Mouse (Mus musculus): ENCODE measurements at regions not wholly inside any gene's neighbourhood (a gene's known extent, or its start where the extent isn't known, plus 50 kb on each side); places are given as distances from the start of the nearest gene placed in this dataset.

GRCm38 (mm10) chr4:88940670-88941069, 60.7 kb upstream of the Ifne start:
- Histone ChIP-seq H3K4me3 (ENCODE audit: inconsistent target) (no peak overlapping the region), H3K36me3 (ENCODE audit: inconsistent target) (no peaks in the 10 kb centered on the region), H3K27ac (no peak overlapping the region), H3K79me2 (ENCODE audit: inconsistent target) (no peaks in the 10 kb centered on the region)
- WGBS (ENCODE audit: missing documents), result 93% methylated on average over 2 of the region's 2 CpGs

GRCm38 (mm10) chr4:88939397-88939796, 59.4 kb upstream of the Ifne start:
- Histone ChIP-seq H3K36me3 (ENCODE audit: inconsistent target) (no peaks in the 10 kb centered on the region), H3K27ac (no peak overlapping the region), H3K79me2 (ENCODE audit: inconsistent target) (no peaks in the 10 kb centered on the region), H3K4me3 (ENCODE audit: inconsistent target) (no peak overlapping the region)
- 85% methylated on average over 4 of the region's 4 CpGs for WGBS (ENCODE audit: missing documents)

- H3K79me2 ChIP-seq (ENCODE audit: inconsistent target), result no peaks in the 10 kb centered on the region
- H3K4me3 ChIP-seq (ENCODE audit: inconsistent target), result no peak overlapping the region
- H3K27ac ChIP-seq, result no peak overlapping the region
- no peaks in the 10 kb centered on the region for H3K36me3 ChIP-seq (ENCODE audit: inconsistent target)
- WGBS (ENCODE audit: missing documents), result 29% methylated on average over 10 of the region's 11 CpGs
Observed at GRCm38 (mm10) chr4:88938712-88939032, 58.7 kb upstream of the Ifne start.

GRCm38 (mm10) chr4:88937866-88938711, 58.1 kb upstream of the Ifne start:
- Histone ChIP-seq H3K36me3 (ENCODE audit: inconsistent target) (no peaks in the 10 kb centered on the region), H3K27ac (no peak overlapping the region), H3K4me3 (ENCODE audit: inconsistent target) (no peak overlapping the region; the same call in 1 of the 2 replicates), H3K79me2 (ENCODE audit: inconsistent target) (no peaks in the 10 kb centered on the region)
- 2% methylated on average over 79 of the region's 104 CpGs for WGBS (ENCODE audit: missing documents)

GRCm38 (mm10) chr4:88936976-88937375, 57.0 kb upstream of the Ifne start:
- no peak overlapping the region for H3K27ac ChIP-seq
- H3K79me2 ChIP-seq (ENCODE audit: inconsistent target), result no peaks in the 10 kb centered on the region
- 75% methylated on average over 6 of the region's 6 CpGs for WGBS (ENCODE audit: missing documents)
- H3K36me3 ChIP-seq (ENCODE audit: inconsistent target), result no peaks in the 10 kb centered on the region
- no peak overlapping the region for H3K4me3 ChIP-seq (ENCODE audit: inconsistent target)

GRCm38 (mm10) chr4:88935901-88936300, 55.9 kb upstream of the Ifne start:
- no peaks in the 10 kb centered on the region for H3K79me2 ChIP-seq (ENCODE audit: inconsistent target)
- no peak overlapping the region for H3K4me3 ChIP-seq (ENCODE audit: inconsistent target)
- no peaks in the 10 kb centered on the region for H3K36me3 ChIP-seq (ENCODE audit: inconsistent target)
- 94% methylated on average over 2 of the region's 2 CpGs for WGBS (ENCODE audit: missing documents)
- H3K27ac ChIP-seq, result no peak overlapping the region

- no peak overlapping the region for H3K4me3 ChIP-seq (ENCODE audit: inconsistent target)
- H3K27ac ChIP-seq, result no peak overlapping the region
- no peaks in the 10 kb centered on the region for H3K36me3 ChIP-seq (ENCODE audit: inconsistent target)
- WGBS (ENCODE audit: missing documents), result 71% methylated on average over 7 of the region's 7 CpGs
- no peaks in the 10 kb centered on the region for H3K79me2 ChIP-seq (ENCODE audit: inconsistent target)
Observed at GRCm38 (mm10) chr4:88935316-88935715, 55.3 kb upstream of the Ifne start.

GRCm38 (mm10) chr4:88934266-88935025, 54.4 kb upstream of the Ifne start:
- Histone ChIP-seq H3K79me2 (ENCODE audit: inconsistent target) (no peaks in the 10 kb centered on the region), H3K36me3 (ENCODE audit: inconsistent target) (no peaks in the 10 kb centered on the region), H3K4me3 (ENCODE audit: inconsistent target) (no peak overlapping the region), H3K27ac (no peak overlapping the region)
- 86% methylated on average over 7 of the region's 8 CpGs for WGBS (ENCODE audit: missing documents)

- Histone ChIP-seq H3K4me3 (ENCODE audit: inconsistent target) (no peak overlapping the region), H3K79me2 (ENCODE audit: inconsistent target) (no peaks in the 10 kb centered on the region), H3K36me3 (ENCODE audit: inconsistent target) (no peaks in the 10 kb centered on the region), H3K27ac (no peak overlapping the region)
- 93% methylated on average over 9 of the region's 9 CpGs for WGBS (ENCODE audit: missing documents)
Observed at GRCm38 (mm10) chr4:88931217-88931616, 51.2 kb upstream of the Ifne start.

Data from macrophage (primary cell).